Mouse (Mus musculus) left cerebral cortex, postnatal 10 days (tissue): ENCODE measurements at regions not wholly inside any gene's neighbourhood (a gene's known extent, or its start where the extent isn't known, plus 50 kb on each side); places are given as distances from the start of the nearest gene placed in this dataset.

ENCODE experiments used
- DNase-seq, 2 experiments: peaks; one replicate each; pipeline ENCODE4 v3.0.0; 2021 to 2022; ENCODE audit warnings: low spot score in 2 of 2, mixed read lengths in 1 of 2; ENCODE audit errors: extremely low spot score in 1 of 2
- intact Hi-C: fragments of 180-260 bp; cut with DNase I; formaldehyde crosslinking; loops from one replicate; pipeline ENCODE4 v1.15.1; 2025

GRCm38 (mm10) chr4:56230451-56230850, 509.4 kb upstream of the Gm26657 start:
- no peak for DNase-seq
- intact Hi-C loops, result no loop called here

GRCm38 (mm10) chr4:56226493-56226892, 513.4 kb upstream of the Gm26657 start:
- DNase-seq, result no peak
- intact Hi-C loops, result no loop called here

- DNase-seq, result peak in 1 of 2 experiments; percentile 34
- intact Hi-C loops, result loop anchor here (5.0 kb wide), 1 partner anchor 692 kb away; the partner anchor contains the start of gene Klf4
These were observed 515.3 kb upstream of the Gm26657 start for GRCm38 (mm10) chr4:56224542-56224941.

DNA sequence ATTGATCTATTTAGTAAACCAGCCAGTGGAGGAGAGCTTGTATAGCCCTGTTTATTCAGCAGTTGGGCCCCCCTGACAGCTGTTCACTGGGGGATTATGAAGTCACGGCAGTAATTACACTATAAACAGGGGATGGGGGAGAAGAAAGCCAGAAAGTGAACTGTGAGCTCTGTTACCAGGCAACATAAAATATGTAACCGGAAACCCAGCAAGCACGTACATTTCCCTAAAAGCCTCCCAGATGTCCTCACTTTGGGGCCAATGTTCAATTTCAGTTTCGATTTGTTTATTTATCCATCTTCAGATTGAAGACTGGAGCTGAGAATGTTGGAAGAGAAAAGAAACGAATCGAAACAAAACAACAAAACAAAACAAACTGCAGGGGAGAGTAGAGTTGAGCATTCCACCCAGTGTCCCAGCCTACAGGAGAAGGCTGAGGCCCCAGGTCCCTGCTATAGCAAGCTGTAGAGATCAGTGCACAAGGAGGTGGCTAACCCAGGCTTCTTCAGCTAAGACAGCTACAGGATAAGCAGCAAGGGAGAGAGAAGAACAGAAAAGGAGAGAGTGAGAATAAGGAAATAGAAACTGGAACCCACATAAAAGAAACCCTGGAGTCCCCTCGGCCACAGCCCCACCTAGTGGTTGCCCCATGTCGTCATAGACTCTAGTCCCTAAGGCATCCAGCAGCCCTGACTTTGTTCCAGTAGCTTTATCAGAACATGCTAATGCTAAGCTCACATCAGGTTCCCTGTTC, 517.7 kb upstream of the Gm26657 start:
- intact Hi-C loops, result loop anchor here (5.0 kb wide), 1 partner anchor 690 kb away; the partner anchor contains the start of gene Klf4
- DNase-seq, result peak in 1 of 2 experiments; percentile 62

- intact Hi-C loops, result loop anchor here (5.0 kb wide), 1 partner anchor 688 kb away; the partner anchor contains the start of gene Klf4
- no peak for DNase-seq
These were observed 519.3 kb upstream of the Gm26657 start for GRCm38 (mm10) chr4:56220531-56220930.

GRCm38 (mm10) chr4:56209499-56209898, 530.4 kb upstream of the Gm26657 start:
- DNase-seq, result no peak
- intact Hi-C loops, result no loop called here

DNA sequence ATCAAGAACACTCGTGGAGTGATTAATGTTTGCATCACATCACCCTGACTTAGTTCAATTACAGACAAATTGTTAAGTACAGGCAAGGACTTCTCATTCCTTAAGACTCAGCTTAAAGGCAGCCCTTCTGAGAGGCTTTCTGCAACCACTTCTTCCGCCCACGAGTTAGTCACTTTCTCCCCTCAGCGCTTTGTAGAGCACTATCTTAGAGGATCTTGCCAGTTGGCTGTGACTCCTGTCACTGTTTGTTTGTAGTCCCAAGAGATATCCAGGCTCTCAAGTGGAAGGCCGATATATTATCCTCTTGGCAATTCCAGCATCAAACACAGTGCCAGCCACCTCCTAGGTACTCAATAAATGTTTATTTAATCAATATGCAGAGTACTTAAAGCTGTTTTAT, 532.1 kb upstream of the Gm26657 start:
- DNase-seq, result no peak
- intact Hi-C loops, result no loop called here

DNA sequence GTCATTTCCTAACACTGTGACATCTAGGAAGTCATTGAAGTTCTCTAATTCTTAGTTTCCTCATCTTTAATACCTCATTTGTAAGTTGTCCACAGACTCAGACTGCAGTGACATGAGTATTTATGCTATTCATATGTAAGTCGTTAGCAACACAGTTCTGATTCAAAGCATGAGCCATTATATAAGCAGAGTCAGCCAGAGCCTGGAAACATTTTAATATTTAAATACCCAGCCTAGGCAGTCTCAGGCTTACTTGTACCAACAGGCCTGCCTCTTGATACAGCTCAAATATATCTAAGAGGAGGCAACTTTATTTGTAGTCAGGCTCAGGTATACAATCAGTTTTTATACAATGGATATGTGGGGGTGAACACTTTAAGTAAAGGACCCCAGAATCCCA, 534.8 kb upstream of the Gm26657 start:
- intact Hi-C loops, result no loop called here
- no peak for DNase-seq

DNA sequence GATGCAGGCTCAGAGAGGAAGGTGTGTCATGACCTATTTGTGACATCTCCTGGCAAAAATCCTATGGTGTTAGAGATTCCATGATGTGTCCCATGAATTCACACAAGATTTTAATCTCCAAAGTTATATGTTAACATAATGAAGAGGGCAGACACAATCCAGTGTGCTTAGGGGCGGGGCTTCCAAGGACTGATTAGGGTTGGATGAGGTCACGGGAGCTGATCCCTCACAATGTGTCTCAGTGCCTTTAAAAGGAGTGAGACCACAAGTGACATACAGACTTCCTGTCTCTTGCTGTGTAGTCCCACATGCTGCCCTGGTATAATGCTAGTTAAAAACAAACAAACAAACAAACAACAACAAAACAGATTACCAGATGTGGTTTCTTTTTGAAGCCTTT, 546.5 kb upstream of the Gm26657 start:
- DNase-seq, result no peak
- intact Hi-C loops, result no loop called here

DNA sequence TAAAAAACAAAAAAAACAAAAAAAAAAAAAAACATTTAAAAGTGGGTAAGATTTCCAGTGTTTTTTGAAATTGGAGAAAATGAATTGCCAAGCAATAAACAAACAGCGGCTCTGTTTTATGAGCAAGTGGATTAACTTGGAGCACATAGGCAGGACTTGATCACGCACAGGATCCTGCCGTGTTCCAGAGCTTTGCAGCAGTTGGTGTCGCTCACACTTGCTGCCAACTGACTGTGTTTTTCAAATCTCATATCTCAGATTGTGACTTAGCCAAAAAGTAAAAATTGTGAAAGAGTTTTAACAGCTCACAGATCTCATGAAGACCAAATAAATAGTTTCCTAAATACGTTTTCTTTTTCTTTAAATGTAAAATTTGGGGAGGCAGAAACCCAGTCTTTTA, 547.4 kb upstream of the Gm26657 start:
- intact Hi-C loops, result no loop called here
- DNase-seq, result no peak

DNA sequence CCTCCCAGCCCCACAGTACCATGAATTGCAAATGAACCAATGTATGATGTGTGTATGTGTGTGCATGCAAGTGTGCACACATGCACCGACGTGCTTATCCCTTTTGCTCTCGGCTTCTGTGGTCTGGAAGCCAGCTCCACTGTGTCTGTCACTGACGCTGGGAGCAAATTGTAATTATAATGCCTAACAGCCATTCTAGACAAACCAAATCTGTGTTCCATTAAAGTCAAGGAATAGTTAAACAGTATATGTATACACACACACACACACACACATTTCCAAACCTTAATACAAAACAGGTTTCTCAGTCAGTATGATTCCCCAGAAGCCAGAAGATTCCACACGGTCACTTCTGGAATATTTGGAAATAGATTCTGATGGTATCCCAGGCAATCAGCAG, 560.3 kb upstream of the Gm26657 start:
- no peak for DNase-seq
- intact Hi-C loops, result no loop called here

GRCm38 (mm10) chr4:56178844-56179481, 560.9 kb upstream of the Gm26657 start:
- intact Hi-C loops, result no loop called here
- no peak for DNase-seq

- DNase-seq, result no peak
- intact Hi-C loops, result no loop called here
These were observed 578.6 kb upstream of the Gm26657 start for GRCm38 (mm10) chr4:56161257-56161594.

DNA sequence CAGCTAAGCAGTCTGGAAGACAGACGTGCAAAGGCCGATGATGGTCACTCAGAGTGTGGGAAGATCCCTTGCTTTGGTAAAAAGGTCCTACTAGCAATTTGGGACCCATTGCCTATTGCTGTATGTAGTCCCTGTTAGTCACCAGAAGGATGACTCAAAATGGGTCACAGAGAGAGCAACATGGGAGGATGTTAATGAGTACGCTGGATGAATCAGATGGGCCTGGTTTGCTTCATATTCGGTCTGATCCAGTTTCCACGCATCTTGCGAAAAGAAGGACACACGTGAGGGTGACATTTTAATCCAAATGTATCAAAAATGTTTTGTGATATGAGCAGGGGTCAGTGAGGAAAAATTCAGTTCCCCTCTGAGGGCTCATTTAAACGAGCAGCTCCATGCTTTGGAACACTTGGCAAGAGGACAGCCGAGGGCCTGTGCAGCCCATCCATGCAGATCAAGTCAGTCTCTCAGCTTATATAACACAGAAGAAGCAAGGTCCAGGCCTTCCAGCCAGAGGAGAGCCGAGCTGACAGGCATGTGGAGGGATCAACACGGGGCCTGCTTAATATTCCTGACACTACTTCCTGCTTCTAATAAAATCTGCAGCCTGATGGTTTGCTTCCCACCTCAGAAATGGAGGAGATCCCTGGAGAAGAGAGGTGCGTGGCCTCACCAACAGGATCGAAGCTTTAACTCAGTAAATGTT, 579.2 kb upstream of the Gm26657 start:
- no peak for DNase-seq
- intact Hi-C loops, result no loop called here

- no peak for DNase-seq
- intact Hi-C loops, result no loop called here
These were observed 582.3 kb upstream of the Gm26657 start for GRCm38 (mm10) chr4:56157521-56158065.

DNA sequence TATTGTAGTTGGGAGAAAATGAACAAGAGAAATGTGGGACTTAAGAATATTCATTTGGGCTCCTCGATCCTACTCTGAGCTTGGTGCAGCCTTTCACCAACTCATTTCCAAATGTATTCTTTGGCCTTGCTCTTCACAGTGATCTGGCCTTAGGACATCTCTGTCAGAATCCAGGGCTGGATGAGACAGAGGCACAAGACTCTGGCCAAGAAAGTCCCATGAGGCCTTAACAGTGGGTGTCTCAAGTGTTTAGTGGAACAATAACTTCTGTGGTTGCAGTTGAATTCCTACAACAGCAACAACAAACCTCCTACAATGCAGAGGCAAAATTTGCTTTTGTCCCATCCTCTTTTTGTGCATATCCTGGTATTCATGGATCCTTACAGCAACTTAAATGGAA, 589.2 kb upstream of the Gm26657 start:
- DNase-seq, result no peak

DNA sequence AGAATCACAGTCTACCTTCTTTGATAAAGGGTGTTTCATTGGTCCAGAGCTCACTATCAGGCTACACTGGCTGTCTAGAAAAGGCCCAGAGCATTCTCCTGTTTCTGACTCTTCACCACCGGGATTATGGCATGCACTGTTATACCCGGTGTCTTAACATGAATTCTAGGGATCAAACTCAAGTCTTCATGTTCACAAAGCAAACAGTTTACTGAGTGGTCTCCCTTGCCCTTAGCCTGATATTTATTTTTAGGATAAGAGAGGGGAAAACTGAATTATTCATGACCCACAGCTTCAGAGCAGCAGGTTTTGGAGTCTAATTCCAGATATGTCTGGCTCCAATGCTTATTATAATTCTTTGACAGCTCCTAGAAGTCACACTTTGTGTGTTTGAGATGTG, 596.0 kb upstream of the Gm26657 start:
- DNase-seq, result no peak
- intact Hi-C loops, result no loop called here

More for the DNA sequence above, 589.2 kb upstream of the Gm26657 start:
- intact Hi-C loops, result no loop called here

GRCm38 (mm10) chr4:56136837-56137236, 603.0 kb upstream of the Gm26657 start:
- intact Hi-C loops, result no loop called here
- no peak for DNase-seq

GRCm38 (mm10) chr4:56134350-56134749, 602.1 kb upstream of the Klf4 start:
- no peak for DNase-seq
- intact Hi-C loops, result no loop called here
